Mouse (Mus musculus): ENCODE measurements around the gene Alox12b.

Alox12b gene

GRCm38 (mm10) chr11:69156800-69157199 lies at the start of gene Alox12b:
TSS of gene Alox12b (plus strand) at chr11:69156989.
- peak; percentile 35 for DNase-seq (ENCODE audit: low spot score)

- no peak for DNase-seq (ENCODE audit: low spot score)
These were observed 49.1 kb upstream of the Alox12b start for GRCm38 (mm10) chr11:69107676-69108075.

- DNase-seq (ENCODE audit: low spot score): no peak
These were observed 48.6 kb upstream of the Alox12b start for GRCm38 (mm10) chr11:69108223-69108622.

GRCm38 (mm10) chr11:69109032-69109900 lies 47.5 kb upstream of the Alox12b start:
- DNase-seq (ENCODE audit: low spot score): no peak

- peak; percentile 94 for DNase-seq (ENCODE audit: low spot score)
These were observed 46.3 kb upstream of the Alox12b start for GRCm38 (mm10) chr11:69110319-69111046.

- DNase-seq (ENCODE audit: low spot score): no peak
These were observed 45.6 kb upstream of the Alox12b start for GRCm38 (mm10) chr11:69111051-69111810.

- DNase-seq (ENCODE audit: low spot score): no peak
These were observed 44.9 kb upstream of the Alox12b start for GRCm38 (mm10) chr11:69111865-69112264.

- DNase-seq (ENCODE audit: low spot score): no peak
These were observed 42.8 kb upstream of the Alox12b start for GRCm38 (mm10) chr11:69114018-69114417.

- no peak for DNase-seq (ENCODE audit: low spot score)
These were observed 42.2 kb upstream of the Alox12b start for GRCm38 (mm10) chr11:69114621-69115020.

GRCm38 (mm10) chr11:69116843-69117242 lies 39.9 kb upstream of the Alox12b start:
- DNase-seq (ENCODE audit: low spot score): no peak

GRCm38 (mm10) chr11:69117737-69118695 lies 38.8 kb upstream of the Alox12b start:
- peak; percentile 71 for DNase-seq (ENCODE audit: low spot score)

GRCm38 (mm10) chr11:69118765-69119164 lies 38.0 kb upstream of the Alox12b start:
- DNase-seq (ENCODE audit: low spot score): peak; percentile 75

GRCm38 (mm10) chr11:69119446-69120155 lies 37.2 kb upstream of the Alox12b start:
- no peak for DNase-seq (ENCODE audit: low spot score)

GRCm38 (mm10) chr11:69120221-69121000 lies 36.4 kb upstream of the Alox12b start, which contains the start of gene Hes7:
TSS of gene Hes7 (plus strand) at chr11:69120404.
- DNase-seq (ENCODE audit: low spot score): no peak

GRCm38 (mm10) chr11:69121001-69121740 lies 35.6 kb upstream of the Alox12b start:
- peak; percentile 49 for DNase-seq (ENCODE audit: low spot score)

- DNase-seq (ENCODE audit: low spot score): no peak
These were observed 35.0 kb upstream of the Alox12b start for GRCm38 (mm10) chr11:69121741-69122335.

- peak; percentile 92 for DNase-seq (ENCODE audit: low spot score)
These were observed 34.3 kb upstream of the Alox12b start, which contains the start of gene 9130213A22Rik for GRCm38 (mm10) chr11:69122336-69122951. TSS of gene 9130213A22Rik (minus strand) at chr11:69122589.
